Mouse (Mus musculus) stomach, postnatal 0 days (tissue): ENCODE results near the gene Myh7b.

Source experiments
- CTCF ChIP-seq: IDR thresholded peaks from 2 replicates; pipeline ENCODE4 v1.5.1; 2016; ENCODE audit warnings: antibody characterized with exemption, low read depth, mild to moderate bottlenecking, moderate library complexity
- EP300 ChIP-seq: optimal IDR thresholded peaks from 2 replicates; pipeline ENCODE3; 2016; ENCODE audit warnings: antibody characterized with exemption

GRCm38 (mm10) chr2:155606360-155606759 lies 4.7 kb upstream of the Myh7b start:
- TF ChIP-seq CTCF (no peak), EP300 (no peak)
